Mouse (Mus musculus) liver, embryonic 16.5 days (tissue): ENCODE data around the gene Erp27. TPM values are rescaled to one million over a fixed set of nuclear protein-coding genes. Genes with fewer than 3 reads are reported as not detected.
A peak's percentile ranks its signal among the peaks of the same experiment; 100 is the strongest.

ENCODE experiments used
- ATAC-seq: fragments of 200-750 bp; cut with Nextera tagmentation; 2 replicates; pipeline ENCODE4 v1.8.0; 2017; ENCODE audit warnings: low read depth, mild to moderate bottlenecking, moderate number of reproducible peaks, moderate library complexity
- H3K27ac ChIP-seq: fragments of 300-500 bp; sonication (generic); 2 replicates; pipeline ENCODE4 v1.5.1; 2014; ENCODE audit warnings: mild to moderate bottlenecking, low read length
- H3K27me3 ChIP-seq: fragments of 300-500 bp; sonication (generic); 2 replicates; pipeline ENCODE4 v1.6.1; 2014; ENCODE audit warnings: low read depth, low read length, mixed read lengths; ENCODE audit not compliant: control insufficient read depth, insufficient read depth
- H3K36me3 ChIP-seq: fragments of 300-500 bp; sonication (generic); 2 replicates; pipeline ENCODE4 v1.6.1; 2014; ENCODE audit warnings: mild to moderate bottlenecking; ENCODE audit not compliant: control insufficient read depth, insufficient read depth
- H3K4me1 ChIP-seq: fragments of 300-500 bp; sonication (generic); 2 replicates; pipeline ENCODE4 v1.6.1; 2014; ENCODE audit warnings: low read depth, low read length, mixed read lengths; ENCODE audit not compliant: control insufficient read depth
- H3K4me2 ChIP-seq: fragments of 300-500 bp; sonication (generic); 2 replicates; pipeline ENCODE4 v1.6.1; 2014; ENCODE audit warnings: low read depth, low read length, mixed read lengths
- H3K4me3 ChIP-seq: fragments of 300-500 bp; sonication (generic); 2 replicates; pipeline ENCODE4 v1.5.1; 2014; ENCODE audit warnings: low read depth, mild to moderate bottlenecking, low read length
- H3K9ac ChIP-seq: fragments of 300-500 bp; sonication (generic); 2 replicates; pipeline ENCODE4 v1.6.1; 2014; ENCODE audit warnings: low read depth, low read length
- H3K9me3 ChIP-seq: fragments of 300-500 bp; sonication (generic); replicated peaks from 2 replicates; pipeline ENCODE4 v1.6.1; 2016; ENCODE audit warnings: low read length; ENCODE audit not compliant: control insufficient read depth
- WGBS: fragments of 180-500 bp; shearing (Covaris S2); extraction: QIAGEN DNeasy Blood & Tissue Kit; methylation state at CpG from one replicate; pipeline ENCODE4 v1.1.7; 2014; ENCODE audit not compliant: insufficient replicate concordance; 5-methylcytosine and 5-hydroxymethylcytosine counted together
- polyA plus RNA-seq: library from polyadenylated mRNA; unstranded; fragments of >200 nt; fragmentation: Nextera tagmentation; extraction: Ambion mirVana; gene quantifications from 2 replicates; pipeline ENCODE4 v1.2.1, GENCODE M21; 2015

Erp27 gene
- polyA plus RNA-seq, 1 experiment from 2014 or later = 0.71 TPM

- ATAC-seq = no peak
- no peak overlapping the region for H3K27ac ChIP-seq
- no peaks in the 10 kb centered on the region for H3K27me3 ChIP-seq
- no peaks in the 10 kb centered on the region for H3K4me1 ChIP-seq
- no peak overlapping the region for H3K4me2 ChIP-seq
- H3K9ac ChIP-seq = no peak overlapping the region
- no peak overlapping the region for H3K4me3 ChIP-seq
- no peaks in the 10 kb centered on the region for H3K9me3 ChIP-seq
- H3K36me3 ChIP-seq = no peaks in the 10 kb centered on the region
- 62% methylated on average over 5 of the region's 5 CpGs for WGBS
Observed at GRCm38 (mm10) chr6:136868921-136869320, 53.1 kb downstream of the Erp27 start.

GRCm38 (mm10) chr6:136866150-136866549 lies 55.8 kb downstream of the Erp27 start:
- Histone ChIP-seq H3K4me3 (no peak overlapping the region), H3K4me1 (no peaks in the 10 kb centered on the region), H3K27me3 (no peaks in the 10 kb centered on the region), H3K27ac (no peak overlapping the region), H3K4me2 (no peak overlapping the region), H3K9ac (no peak overlapping the region), H3K36me3 (no peaks in the 10 kb centered on the region), H3K9me3 (no peaks in the 10 kb centered on the region)
- ATAC-seq = no peak
- 67% methylated on average over 4 of the region's 4 CpGs for WGBS

GRCm38 (mm10) chr6:136865360-136865759 lies 56.6 kb downstream of the Erp27 start:
- H3K4me2 ChIP-seq = no peak overlapping the region
- no peak overlapping the region for H3K4me3 ChIP-seq
- no peak overlapping the region for H3K27ac ChIP-seq
- H3K9ac ChIP-seq = no peak overlapping the region
- ATAC-seq = peak; percentile 49
- H3K9me3 ChIP-seq = no peaks in the 10 kb centered on the region
- H3K4me1 ChIP-seq = peaks cover 6% of the 10 kb centered on the region
- no peaks in the 10 kb centered on the region for H3K27me3 ChIP-seq
- WGBS = 49% methylated on average over 5 of the region's 5 CpGs
- no peaks in the 10 kb centered on the region for H3K36me3 ChIP-seq

- Histone ChIP-seq H3K9ac (peak overlapping the region; percentile 15; the same call in 1 of the 2 replicates), H3K27ac (peak overlapping the region; percentile 24; the same call in 1 of the 2 replicates), H3K4me3 (no peak overlapping the region), H3K9me3 (no peaks in the 10 kb centered on the region), H3K4me2 (no peak overlapping the region), H3K27me3 (no peaks in the 10 kb centered on the region), H3K4me1 (peaks cover 24% of the 10 kb centered on the region), H3K36me3 (no peaks in the 10 kb centered on the region)
- WGBS = 42% methylated on average over 9 of the region's 9 CpGs
- ATAC-seq = no peak
Observed at GRCm38 (mm10) chr6:136861020-136861419, 61.0 kb downstream of the Erp27 start.

- Histone ChIP-seq H3K4me3 (peak overlapping the region; percentile 83), H3K4me1 (peaks cover 39% of the 10 kb centered on the region), H3K4me2 (peak overlapping the region; percentile 74), H3K27me3 (no peaks in the 10 kb centered on the region), H3K36me3 (peaks cover 10% of the 10 kb centered on the region), H3K9me3 (no peaks in the 10 kb centered on the region), H3K27ac (peak overlapping the region; percentile 100), H3K9ac (peak overlapping the region; percentile 92)
- WGBS = 32% methylated on average over 8 of the region's 8 CpGs
- ATAC-seq = no peak
Observed at GRCm38 (mm10) chr6:136858420-136858819, 63.6 kb downstream of the Erp27 start.

GRCm38 (mm10) chr6:136857873-136858260 lies 64.1 kb downstream of the Erp27 start:
- peak; percentile 61 for ATAC-seq
- Histone ChIP-seq H3K4me2 (peak overlapping the region; percentile 74), H3K9me3 (no peaks in the 10 kb centered on the region), H3K27me3 (no peaks in the 10 kb centered on the region), H3K36me3 (peaks cover 13% of the 10 kb centered on the region), H3K27ac (peak overlapping the region; percentile 100), H3K4me3 (peak overlapping the region; percentile 83), H3K9ac (peak overlapping the region; percentile 92), H3K4me1 (peaks cover 41% of the 10 kb centered on the region)
- WGBS = 4% methylated on average over 11 of the region's 11 CpGs

Other genes with a start within 250 kb of the Erp27 start
- 0.30 and 0.60 TPM in 2 replicates for gene Gucy2c, start 140.4 kb downstream of the Erp27 start, polyA plus RNA-seq
- 1.2 and 1.7 TPM in 2 replicates for gene Hist4h4, start 117.8 kb downstream of the Erp27 start, polyA plus RNA-seq
- 126 and 138 TPM in 2 replicates for gene H2afj, start 113.9 kb downstream of the Erp27 start, polyA plus RNA-seq
- gene BC049715, start 94.6 kb downstream of the Erp27 start, polyA plus RNA-seq = 0.59 and 0.98 TPM in 2 replicates
- gene Wbp11, start 93.9 kb downstream of the Erp27 start, polyA plus RNA-seq = 46.1 and 47.3 TPM in 2 replicates
- gene Smco3, start 86.7 kb downstream of the Erp27 start, polyA plus RNA-seq = not detected in 2 replicates
- 28.1 and 28.3 TPM in 2 replicates for gene Art4, start 64.4 kb downstream of the Erp27 start, polyA plus RNA-seq
- gene Mgp, start 46.4 kb downstream of the Erp27 start, polyA plus RNA-seq = 3.3 and 4.8 TPM in 2 replicates
- not detected in 2 replicates for gene Pde6h, start 1.7 kb upstream of the Erp27 start, polyA plus RNA-seq
- 153 and 164 TPM in 2 replicates for gene Arhgdib, start 19.7 kb upstream of the Erp27 start, polyA plus RNA-seq
- gene Rerg, start 248.3 kb upstream of the Erp27 start, polyA plus RNA-seq = 2.4 and 3.4 TPM in 2 replicates